Mouse (Mus musculus): ENCODE data around the gene Grk6. TPM values are rescaled to one million over a fixed set of nuclear protein-coding genes. Genes with fewer than 3 reads are reported as not detected.

The Grk6 gene
- total and polyA plus RNA-seq, 3 experiments = 83.2 to 96.7 TPM; not detected in 1

DNA sequence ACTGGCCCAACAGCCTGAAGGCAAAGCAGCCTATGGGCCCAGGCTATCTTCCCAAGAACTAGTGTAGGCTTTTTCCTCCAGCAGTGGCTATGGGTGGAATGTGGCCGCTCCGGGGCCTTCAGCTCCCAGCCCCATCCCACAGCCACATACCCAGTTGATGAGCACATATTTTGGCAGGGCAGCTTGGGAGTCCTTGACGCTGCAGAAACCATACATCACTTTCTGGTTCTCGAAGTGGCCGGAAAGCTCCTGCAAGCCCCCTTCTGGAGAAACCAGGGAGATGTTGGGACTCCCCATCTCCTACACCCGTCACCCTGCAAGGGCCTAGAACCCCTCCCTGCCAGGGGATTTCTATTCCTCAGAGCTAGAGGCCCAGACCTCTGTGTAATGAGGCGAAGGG, 37.7 kb downstream of the Grk6 start:
- H3K4me3 ChIP-seq (ENCODE audit: control insufficient read depth in 1 of 2, insufficient read depth in 1 of 2, low read depth in 2 of 2, low read length in 2 of 2) = no peak overlapping the region
- peaks cover 0 to 5% of the 10 kb centered on the region in 2 experiments; a peak in 3 of 4 replicates for H3K27me3 ChIP-seq (ENCODE audit: control insufficient read depth in 1 of 2, insufficient read depth in 2 of 2, low read length in 2 of 2)
- DNase-seq (ENCODE audit: low read depth, low spot score) = no peak
- TF ChIP-seq ZMIZ1 (IDR thresholded peaks at IDR 0.05; ENCODE audit: low read depth, low read length) (no peak), CTCF (IDR thresholded peaks at IDR 0.05 in 2 of 3, conservative IDR thresholded peaks at IDR 0.05 in 1 of 3; ENCODE audit: control insufficient read depth in 1 of 3, insufficient read depth in 1 of 3, low read depth in 2 of 3, low read length in 3 of 3, poor library complexity in 1 of 3, severe bottlenecking in 1 of 3) (no peak), ZC3H11A (IDR thresholded peaks at IDR 0.05; ENCODE audit: low read depth, low read length) (no peak), SMC3 (IDR thresholded peaks at IDR 0.05; ENCODE audit: low read depth, low read length) (no peak), RCOR1 (IDR thresholded peaks at IDR 0.05; ENCODE audit: low read depth, low read length) (no peak), NELFE (IDR thresholded peaks at IDR 0.05; ENCODE audit: low read depth, low read length) (no peak), MYC (IDR thresholded peaks at IDR 0.05; ENCODE audit: low read depth, low read length) (no peak), POLR2AphosphoS2 (IDR thresholded peaks at IDR 0.05; ENCODE audit: low read length) (no peak), GABPA (IDR thresholded peaks at IDR 0.05; ENCODE audit: low read depth, low read length) (no peak), MXI1 (IDR thresholded peaks at IDR 0.05; ENCODE audit: low read depth, low read length) (no peak), POLR2A (IDR thresholded peaks at IDR 0.05; ENCODE audit: control insufficient read depth in 1 of 2, insufficient read depth in 1 of 2, low read depth in 1 of 2, low read length in 2 of 2, poor library complexity in 1 of 2) (no peak), JUND (IDR thresholded peaks at IDR 0.05; ENCODE audit: low read depth, low read length) (no peak), ETS1 (IDR thresholded peaks at IDR 0.05; ENCODE audit: low read depth, low read length) (no peak), ZKSCAN1 (IDR thresholded peaks at IDR 0.05; ENCODE audit: low read depth, low read length) (no peak), MYB (IDR thresholded peaks at IDR 0.05; ENCODE audit: low read depth, low read length) (no peak), ELF1 (IDR thresholded peaks at IDR 0.05; ENCODE audit: low read depth, low read length) (no peak), TAL1 (IDR thresholded peaks at IDR 0.05; ENCODE audit: low read length) (no peak)
- peaks cover 5 to 17% of the 10 kb centered on the region in 2 experiments; a peak in 3 of 4 replicates for H3K4me1 ChIP-seq (ENCODE audit: control insufficient read depth in 1 of 2, insufficient read depth in 2 of 2, low read length in 2 of 2)
- peaks cover 0 to 9% of the 10 kb centered on the region in 2 experiments; a peak in 2 of 4 replicates for H3K36me3 ChIP-seq (ENCODE audit: control insufficient read depth in 1 of 2, insufficient read depth in 2 of 2, low read length in 2 of 2)
- no peaks in the 10 kb centered on the region for H3K9me3 ChIP-seq (replicated peaks; ENCODE audit: insufficient read depth, low read length)
- no peak overlapping the region for H3K27ac ChIP-seq (ENCODE audit: control insufficient read depth, low read depth, low read length)
- no peaks in the 10 kb centered on the region for H3K79me2 ChIP-seq (ENCODE audit: control insufficient read depth, insufficient read depth, low read length, poor library complexity)
- no peak overlapping the region for H3K9ac ChIP-seq (ENCODE audit: control insufficient read depth, low read depth, low read length, poor library complexity, severe bottlenecking)

- no peak for DNase-seq (ENCODE audit: low read depth, low spot score)
- peaks cover 5 to 17% of the 10 kb centered on the region in 2 experiments; a peak in 3 of 4 replicates for H3K4me1 ChIP-seq (ENCODE audit: control insufficient read depth in 1 of 2, insufficient read depth in 2 of 2, low read length in 2 of 2)
- H3K27ac ChIP-seq (ENCODE audit: control insufficient read depth, low read depth, low read length) = no peak overlapping the region
- no peaks in the 10 kb centered on the region for H3K79me2 ChIP-seq (ENCODE audit: control insufficient read depth, insufficient read depth, low read length, poor library complexity)
- peaks cover 0 to 9% of the 10 kb centered on the region in 2 experiments; a peak in 2 of 4 replicates for H3K36me3 ChIP-seq (ENCODE audit: control insufficient read depth in 1 of 2, insufficient read depth in 2 of 2, low read length in 2 of 2)
- H3K9ac ChIP-seq (ENCODE audit: control insufficient read depth, low read depth, low read length, poor library complexity, severe bottlenecking) = no peak overlapping the region
- H3K4me3 ChIP-seq (ENCODE audit: control insufficient read depth in 1 of 2, insufficient read depth in 1 of 2, low read depth in 2 of 2, low read length in 2 of 2) = no peak overlapping the region
- H3K9me3 ChIP-seq (replicated peaks; ENCODE audit: insufficient read depth, low read length) = no peaks in the 10 kb centered on the region
- peaks cover 0 to 5% of the 10 kb centered on the region in 2 experiments; a peak in 3 of 4 replicates for H3K27me3 ChIP-seq (ENCODE audit: control insufficient read depth in 1 of 2, insufficient read depth in 2 of 2, low read length in 2 of 2)
- no peak for TF ChIP-seq ZC3H11A (IDR thresholded peaks at IDR 0.05; ENCODE audit: low read depth, low read length)
- TF ChIP-seq RCOR1 (IDR thresholded peaks at IDR 0.05; ENCODE audit: low read depth, low read length) = no peak
- no peak for TF ChIP-seq MAFK (IDR thresholded peaks at IDR 0.05; ENCODE audit: borderline replicate concordance, low read depth, low read length)
- no peak for TF ChIP-seq CHD2 (IDR thresholded peaks at IDR 0.05; ENCODE audit: low read length)
- no peak for TF ChIP-seq MAX (IDR thresholded peaks at IDR 0.05; ENCODE audit: low read length)
- TF ChIP-seq POLR2AphosphoS5 (IDR thresholded peaks at IDR 0.05; ENCODE audit: borderline replicate concordance, low read depth, low read length) = no peak
- TF ChIP-seq POLR2AphosphoS2 (IDR thresholded peaks at IDR 0.05; ENCODE audit: low read length) = no peak
- TF ChIP-seq USF1 (IDR thresholded peaks at IDR 0.05; ENCODE audit: low read depth, low read length) = no peak
- TF ChIP-seq UBTF (IDR thresholded peaks at IDR 0.05; ENCODE audit: borderline replicate concordance, insufficient read depth, low read depth, low read length) = no peak
- no peak for TF ChIP-seq GABPA (IDR thresholded peaks at IDR 0.05; ENCODE audit: low read depth, low read length)
- no peak for TF ChIP-seq SMC3 (IDR thresholded peaks at IDR 0.05; ENCODE audit: low read depth, low read length)
- no peak for TF ChIP-seq EP300 (IDR thresholded peaks at IDR 0.05; ENCODE audit: low read depth in 1 of 2, low read length in 2 of 2)
- no peak for TF ChIP-seq RAD21 (IDR thresholded peaks at IDR 0.05; ENCODE audit: low read depth, low read length)
- TF ChIP-seq MYC (IDR thresholded peaks at IDR 0.05; ENCODE audit: low read depth, low read length) = no peak
- no peak for TF ChIP-seq ZMIZ1 (IDR thresholded peaks at IDR 0.05; ENCODE audit: low read depth, low read length)
- no peak for TF ChIP-seq TCF12 (IDR thresholded peaks at IDR 0.05; ENCODE audit: low read depth, low read length)
- TF ChIP-seq CHD1 (IDR thresholded peaks at IDR 0.05; ENCODE audit: low read depth, low read length) = no peak
Observed at GRCm38 (mm10) chr13:55483071-55483470, 38.2 kb downstream of the Grk6 start.
